ENCODE assay signal across 8 mouse cellular contexts in the genomic region with DNA sequence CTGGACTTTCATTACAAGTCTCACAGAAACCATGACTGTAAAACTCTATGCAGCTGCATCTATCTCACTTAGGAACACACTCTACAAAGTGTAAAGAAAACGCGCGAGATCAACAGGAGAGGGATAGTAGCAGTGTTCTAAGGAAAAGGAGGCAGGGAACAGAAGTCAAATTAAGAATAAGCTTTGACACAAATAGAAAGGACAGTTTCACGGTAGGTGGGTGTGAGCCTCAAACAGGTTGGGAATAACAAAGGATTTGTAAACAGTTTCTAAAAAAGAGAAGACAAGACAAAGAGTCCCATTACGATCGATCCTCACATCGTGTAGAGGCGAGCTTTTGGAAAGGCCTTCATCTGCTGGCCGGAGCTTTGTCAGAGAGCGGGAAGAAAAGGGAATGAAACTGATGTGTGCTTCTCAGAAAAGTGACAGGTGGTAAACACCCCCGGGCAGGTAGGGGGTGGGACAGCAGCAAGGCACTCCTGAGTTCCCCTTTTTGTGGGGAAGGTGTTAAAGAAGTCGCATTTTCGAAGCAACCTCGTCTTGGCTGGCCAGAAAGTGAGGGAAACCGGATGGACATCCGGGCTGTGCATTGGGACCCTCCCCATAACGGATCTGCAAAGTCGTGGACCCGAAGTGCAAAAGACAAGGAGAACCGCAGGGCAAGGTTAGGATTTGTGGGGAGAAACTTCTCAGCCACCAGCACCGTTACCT. TPM values are rescaled to one million over a fixed set of nuclear protein-coding genes. Genes with fewer than 3 reads are reported as not detected.
DNase-seq lines count a peak whose midpoint lies in the region; ATAC-seq and TF ChIP-seq lines count a peak whose summit lies in the region.

No protein-coding gene starts in this region.

- peak overlapping the region; percentile 97 for H3K4me3 ChIP-seq in C2C12 (ENCODE audit: insufficient read depth, poor library complexity, severe bottlenecking)
- H3K4me3 ChIP-seq in forebrain, embryonic 16.5 days (replicated peaks; ENCODE audit: low read length): peak overlapping the region; percentile 54
- H3K4me3 ChIP-seq in liver, embryonic 16.5 days (ENCODE audit: low read depth, low read length): peak overlapping the region; percentile 74

- H3K27me3 ChIP-seq in C2C12 (ENCODE audit: control insufficient read depth, insufficient read depth, insufficient read length): no peaks in the 10 kb centered on the region
- no peaks in the 10 kb centered on the region for H3K27me3 ChIP-seq in forebrain, embryonic 16.5 days (replicated peaks; ENCODE audit: control insufficient read depth, insufficient read depth, low read length)
- H3K27me3 ChIP-seq in liver, embryonic 16.5 days (ENCODE audit: control insufficient read depth, insufficient read depth, low read depth, low read length): no peaks in the 10 kb centered on the region

- no peaks in the 10 kb centered on the region for H3K9me3 ChIP-seq in forebrain, embryonic 16.5 days (ENCODE audit: control insufficient read depth, low read length)
- H3K9me3 ChIP-seq in liver, embryonic 16.5 days (replicated peaks; ENCODE audit: control insufficient read depth, low read length): no peaks in the 10 kb centered on the region

- H3K27ac ChIP-seq in forebrain, embryonic 16.5 days (ENCODE audit: low read length): no peak overlapping the region
- no peak overlapping the region for H3K27ac ChIP-seq in liver, embryonic 16.5 days (ENCODE audit: low read length)

- 10% methylated on average over 21 of the region's 21 CpGs for WGBS in forebrain, embryonic 16.5 days
- WGBS in liver, embryonic 16.5 days (ENCODE audit: insufficient replicate concordance): 10% methylated on average over 21 of the region's 21 CpGs

- H3K79me3 ChIP-seq in C2C12 (ENCODE audit: low read depth): peaks cover 13% of the 10 kb centered on the region

- H3ac ChIP-seq in C2C12 (ENCODE audit: control insufficient read depth, insufficient read length, low read depth): peak overlapping the region; percentile 85

- peak; percentile 16 for ATAC-seq in forebrain, embryonic 16.5 days
- ATAC-seq in liver, embryonic 16.5 days (ENCODE audit: low read depth): no peak

- peaks cover 10% of the 10 kb centered on the region for H3K4me1 ChIP-seq in forebrain, embryonic 16.5 days (replicated peaks; ENCODE audit: control insufficient read depth, insufficient read depth, low read length)
- peaks cover 17% of the 10 kb centered on the region for H3K4me1 ChIP-seq in liver, embryonic 16.5 days (ENCODE audit: control insufficient read depth, low read depth, low read length)

- no peak for TF ChIP-seq CTCF in C2C12 (IDR thresholded peaks at IDR 0.05; ENCODE audit: control insufficient read depth, insufficient read depth, insufficient read length)

- H3K79me2 ChIP-seq in C2C12 (ENCODE audit: control insufficient read depth, insufficient read depth): peaks cover 24% of the 10 kb centered on the region

- H3K4me2 ChIP-seq in forebrain, embryonic 16.5 days (ENCODE audit: low read length): peak overlapping the region; percentile 86
- H3K4me2 ChIP-seq in liver, embryonic 16.5 days (ENCODE audit: low read depth, low read length): peak overlapping the region; percentile 89

- H3K36me3 ChIP-seq in C2C12 (ENCODE audit: control insufficient read depth, insufficient read depth): peaks cover 22% of the 10 kb centered on the region
- no peaks in the 10 kb centered on the region for H3K36me3 ChIP-seq in forebrain, embryonic 16.5 days (ENCODE audit: control insufficient read depth, insufficient read depth)
- peaks cover 4% of the 10 kb centered on the region for H3K36me3 ChIP-seq in liver, embryonic 16.5 days (ENCODE audit: control insufficient read depth, insufficient read depth)

- peak; percentile 11 for DNase-seq in embryo, embryonic 10.5 days (ENCODE audit: low spot score)
- no peak for DNase-seq in embryo, embryonic 10 days (ENCODE audit: low spot score)
- DNase-seq in yolk sac, embryonic 10.5 days (ENCODE audit: low spot score): peak; percentile 9
- no peak for DNase-seq in frontal cortex, postnatal 10 days (ENCODE audit: low spot score in 2 of 2)
- no peak for DNase-seq in layer of hippocampus, adult 18-20 months (ENCODE audit: low spot score in 2 of 2)

- peak overlapping the region; percentile 59 for H3K9ac ChIP-seq in forebrain, embryonic 16.5 days (replicated peaks; ENCODE audit: low read depth, low read length)
- peak overlapping the region; percentile 74 for H3K9ac ChIP-seq in liver, embryonic 16.5 days (ENCODE audit: low read depth, low read length)

TF ChIP-seq in C2C12, 6 proteins besides CTCF, POLR2A, EP300 and RAD21:
- TF ChIP-seq USF1 (IDR thresholded peaks at IDR 0.05; ENCODE audit: low read depth) (no peak), FOSL1 (IDR thresholded peaks at IDR 0.05; ENCODE audit: insufficient read depth, low read length, poor library complexity, severe bottlenecking) (no peak), CEBPB (IDR thresholded peaks at IDR 0.05; ENCODE audit: low read depth) (no peak), MAX (IDR thresholded peaks at IDR 0.05) (no peak)

RNA-seq across cellular contexts. Expression of a gene that starts 0.5 kb away (rescaled TPM):
- polyA plus RNA-seq in C2C12 (2012; fragmentation: generic; extraction: Trizol): 13.7 TPM
- 20.2 and 22.8 TPM in 2 replicates for polyA plus RNA-seq in forebrain, embryonic 16.5 days (2015; fragmentation: Nextera tagmentation; extraction: Ambion mirVana)
- 13.0 and 14.2 TPM in 2 replicates for polyA plus RNA-seq in liver, embryonic 16.5 days (2015; fragmentation: Nextera tagmentation; extraction: Ambion mirVana)
- 10 to 100 TPM in 1 of 2 experiments, 1 to 10 TPM in 1; 8.5 to 11.1 TPM for total RNA-seq in layer of hippocampus, adult 18-20 months (2021)

RNA-seq across cellular contexts. Expression of a gene that starts 4.9 kb away (rescaled TPM):
- 24.4 TPM for polyA plus RNA-seq in C2C12 (2012; fragmentation: generic; extraction: Trizol)
- polyA plus RNA-seq in forebrain, embryonic 16.5 days (2015; fragmentation: Nextera tagmentation; extraction: Ambion mirVana): 32.7 and 33.5 TPM in 2 replicates
- polyA plus RNA-seq in liver, embryonic 16.5 days (2015; fragmentation: Nextera tagmentation; extraction: Ambion mirVana): 10.0 and 10.3 TPM in 2 replicates
- 10 to 100 TPM; 24.0 to 26.1 TPM for total RNA-seq in layer of hippocampus, adult 18-20 months (2021)

Comparison
In these comparisons a context has a peak if more than half of its experiments do, and no peak if none do; other contexts are left out.
1. DNase-seq: peak in embryo, embryonic 10.5 days (single experiment) and yolk sac, embryonic 10.5 days (single experiment); none in embryo, embryonic 10 days (single experiment), frontal cortex, postnatal 10 days (0 of 2) and layer of hippocampus, adult 18-20 months (0 of 2).
2. Peak in every context shown above with its lines, with median percentiles within 50 percentile points of each other: H3K4me3 ChIP-seq.